Mouse (Mus musculus) spleen, postnatal 14 days (tissue): Measurements from ENCODE around the gene Aifm1.
A peak's percentile ranks its signal among the peaks of the same experiment; 100 is the strongest.
"Not testable (repeated sequence)": the region's sequence is repeated elsewhere in the genome, so short reads cannot be mapped to it uniquely, and the experiment has no call there.

ENCODE experiments used
- DNase-seq, 2 experiments: peaks; one replicate each; pipeline ENCODE4 v3.0.0; 2021 to 2022; ENCODE audit warnings: low spot score in 2 of 2

The Aifm1 gene

GRCm38 (mm10) chrX:48456956-48457355, 56.4 kb downstream of the Aifm1 start:
- DNase-seq, result no peak

DNA sequence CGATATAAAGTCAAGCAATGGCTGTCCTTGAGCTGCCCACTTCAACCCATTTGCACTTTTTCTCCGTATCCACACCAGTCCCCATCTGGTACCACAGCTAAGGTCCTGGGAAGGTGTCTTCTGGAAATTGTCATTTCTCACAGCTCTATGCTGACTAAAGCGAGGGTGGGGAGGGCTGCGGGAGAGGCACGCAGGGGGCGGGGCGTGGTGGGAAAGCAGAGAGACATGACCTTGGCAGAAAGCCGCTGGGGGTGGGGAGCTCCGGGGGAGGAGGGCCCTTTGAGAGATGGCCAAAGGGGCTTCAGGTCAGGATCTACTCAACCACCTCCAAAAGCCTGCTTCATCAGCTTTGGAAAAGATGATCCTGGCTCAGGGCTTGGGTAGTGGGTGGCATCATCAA, 58.3 kb downstream of the Aifm1 start:
- no peak for DNase-seq

DNA sequence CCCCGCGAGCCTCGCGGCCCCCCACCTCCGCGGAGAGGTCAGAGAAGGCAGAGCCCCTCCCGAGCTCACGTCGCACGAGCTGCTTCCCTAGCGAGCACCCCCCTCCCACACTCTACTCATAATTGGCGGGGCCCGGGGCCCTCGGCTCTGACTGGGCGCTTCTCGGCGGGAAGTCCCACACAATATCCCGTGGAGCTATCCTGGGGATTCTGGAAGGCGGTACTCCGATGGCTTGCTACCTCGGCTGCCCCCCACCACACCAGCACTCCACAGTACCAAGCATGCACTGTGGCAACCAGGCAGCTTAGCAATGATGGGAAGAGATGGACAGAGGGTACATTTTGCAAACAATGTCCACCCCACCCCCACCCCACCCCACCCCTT, 58.9 kb downstream of the Aifm1 start:
- no peak for DNase-seq

DNA sequence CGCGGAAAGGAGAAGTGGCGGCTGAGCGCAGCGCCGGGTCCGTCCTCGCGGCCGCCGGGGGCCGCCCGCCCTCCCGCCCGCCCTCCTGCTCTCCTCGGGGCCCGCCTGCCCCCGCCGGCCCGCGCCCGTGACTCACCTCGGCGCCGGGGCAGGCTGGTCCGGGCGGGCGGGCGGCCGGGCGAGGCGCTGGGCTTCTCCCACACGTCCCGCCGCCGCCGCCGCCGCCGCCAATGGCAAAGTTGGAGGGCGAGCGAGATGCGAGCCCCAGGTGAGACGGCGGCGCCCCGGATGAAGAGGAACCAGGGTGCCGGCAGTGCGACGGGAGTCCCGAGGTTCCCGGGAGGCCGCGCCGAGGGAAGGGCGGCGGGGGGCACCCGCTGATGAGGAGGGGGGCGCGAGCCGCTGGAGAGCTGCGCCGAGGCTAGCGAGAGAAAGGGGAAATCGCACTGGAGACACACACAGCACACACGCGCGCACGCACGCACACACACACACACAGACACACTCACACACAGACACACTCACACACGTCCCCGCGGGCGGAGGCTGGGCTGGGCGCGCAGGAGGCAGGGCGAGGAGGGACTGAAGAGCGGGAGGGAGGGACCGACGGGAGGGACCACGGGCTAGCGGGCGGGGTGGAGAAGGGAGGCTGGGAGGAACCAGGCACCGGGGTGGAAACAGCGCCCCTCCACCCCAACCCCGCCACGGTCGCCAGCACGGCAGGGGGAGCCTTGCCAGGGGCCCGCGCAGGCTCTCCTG, 59.4 kb downstream of the Aifm1 start:
- DNase-seq, result peak; percentile 47 to 60

DNA sequence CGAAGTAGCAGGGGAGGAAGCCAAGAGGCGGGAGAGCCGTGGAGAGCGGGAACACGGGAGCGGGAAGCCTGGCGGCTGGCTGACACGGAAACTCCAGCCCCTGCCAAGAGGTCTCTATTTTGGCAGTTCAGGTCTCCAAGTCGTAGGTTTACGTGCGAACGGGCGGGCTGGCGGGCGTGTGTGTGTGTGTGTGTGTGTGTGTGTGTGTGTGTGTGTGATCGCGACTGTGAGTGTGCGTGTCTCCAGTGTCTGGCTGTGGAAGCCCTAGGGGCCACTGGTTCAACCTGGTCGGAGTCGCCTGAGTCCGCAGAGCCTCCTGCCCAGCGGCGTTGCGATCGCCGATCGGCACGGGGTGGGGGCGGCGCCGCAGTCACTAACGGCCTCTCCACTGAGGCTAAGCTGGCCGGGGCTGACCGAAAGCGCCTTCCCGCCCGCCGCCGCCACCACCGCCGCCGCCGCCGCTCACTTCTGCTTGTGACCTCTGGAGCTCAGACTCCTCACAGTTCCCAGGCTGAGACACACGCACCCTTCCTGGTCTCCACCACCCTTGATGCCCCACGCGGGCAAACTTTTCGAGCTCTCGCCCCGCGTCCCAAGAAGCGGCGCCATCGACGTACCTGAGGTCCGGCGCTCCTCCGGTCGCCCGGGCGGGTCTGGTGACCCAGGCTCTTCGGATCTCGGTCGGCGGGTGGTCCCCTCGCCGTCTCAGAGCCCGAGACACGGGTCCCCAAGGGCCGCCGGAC, 60.3 kb downstream of the Aifm1 start:
- peak in 1 of 2 experiments; percentile 20 for DNase-seq

DNA sequence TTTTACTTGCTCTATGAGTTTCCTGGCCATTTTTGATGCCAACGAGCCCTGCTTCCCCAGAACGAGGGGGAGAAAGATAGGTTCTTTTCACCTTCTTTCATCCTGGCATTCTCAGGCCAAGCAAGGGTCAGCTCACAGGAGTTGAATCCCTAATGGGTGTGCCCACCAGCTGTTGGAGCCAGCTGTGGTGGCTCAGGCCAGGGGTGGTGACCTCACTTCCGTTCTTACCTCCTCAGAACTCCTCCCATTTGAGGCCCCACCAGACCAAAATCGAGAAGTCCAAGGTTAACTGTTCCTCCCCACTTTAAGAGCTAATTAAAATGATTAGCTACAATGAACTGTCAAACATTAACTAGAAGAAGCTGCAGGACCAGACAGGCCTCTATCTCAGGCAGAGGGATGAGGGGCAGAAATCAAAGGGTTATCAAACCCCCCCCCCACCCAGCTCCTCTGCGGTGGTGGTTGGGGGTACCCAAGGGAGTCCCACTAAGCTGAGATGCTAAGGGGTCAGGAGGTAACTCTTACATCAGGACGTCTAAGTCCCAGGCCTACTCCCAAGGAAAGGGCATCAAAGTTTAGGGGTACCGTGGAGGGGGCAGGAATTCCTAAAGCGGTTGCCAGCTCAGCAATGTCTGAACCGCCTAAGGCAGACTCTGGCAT, 61.0 kb downstream of the Aifm1 start:
- DNase-seq, result no peak

DNA sequence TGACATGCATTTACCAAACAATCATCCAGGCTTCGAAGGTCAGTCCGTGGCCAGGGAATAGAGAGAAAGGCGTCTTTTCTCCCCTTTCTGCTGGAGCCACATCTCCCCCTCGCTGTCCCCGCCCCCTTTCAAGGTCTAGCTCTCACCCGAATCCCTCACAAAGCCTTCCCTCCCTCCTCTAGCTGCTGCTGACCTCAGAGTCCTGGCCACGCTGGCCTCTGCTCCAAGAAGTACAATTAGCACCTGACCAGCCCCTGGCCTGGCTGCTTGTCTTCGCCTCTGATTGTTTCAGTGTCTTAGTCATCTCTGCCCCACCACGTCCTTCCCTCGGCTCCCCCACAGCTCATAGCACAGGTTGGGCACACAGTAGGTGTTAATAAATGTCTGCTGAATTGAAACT, 63.7 kb downstream of the Aifm1 start:
- no peak for DNase-seq

GRCm38 (mm10) chrX:48444677-48445076, 68.7 kb downstream of the Aifm1 start:
- no peak for DNase-seq

DNA sequence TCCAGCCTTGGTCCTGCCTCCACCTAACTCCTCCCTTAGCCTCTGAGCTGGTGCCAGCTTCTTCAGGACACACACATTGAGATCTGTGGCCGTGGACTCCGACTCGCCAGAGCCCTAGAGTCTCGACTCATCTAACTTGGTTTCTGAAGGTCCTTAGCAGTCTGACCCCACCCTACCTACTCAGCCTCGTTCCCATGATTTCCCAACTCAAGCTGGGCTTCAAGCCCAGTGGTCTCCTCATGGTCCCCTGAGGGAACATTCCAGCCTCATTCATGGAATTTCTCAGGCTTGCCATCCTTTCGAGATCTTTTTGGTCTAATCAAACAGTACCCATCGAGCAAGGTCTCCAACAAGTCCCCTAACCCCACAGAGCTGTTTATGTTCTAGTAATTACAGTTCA, 71.4 kb downstream of the Aifm1 start:
- DNase-seq, result no peak

- DNase-seq, result no peak
Observed at GRCm38 (mm10) chrX:48441548-48441947, 71.8 kb downstream of the Aifm1 start.

- no peak for DNase-seq
Observed at GRCm38 (mm10) chrX:48439036-48439435, 74.3 kb downstream of the Aifm1 start.

DNA sequence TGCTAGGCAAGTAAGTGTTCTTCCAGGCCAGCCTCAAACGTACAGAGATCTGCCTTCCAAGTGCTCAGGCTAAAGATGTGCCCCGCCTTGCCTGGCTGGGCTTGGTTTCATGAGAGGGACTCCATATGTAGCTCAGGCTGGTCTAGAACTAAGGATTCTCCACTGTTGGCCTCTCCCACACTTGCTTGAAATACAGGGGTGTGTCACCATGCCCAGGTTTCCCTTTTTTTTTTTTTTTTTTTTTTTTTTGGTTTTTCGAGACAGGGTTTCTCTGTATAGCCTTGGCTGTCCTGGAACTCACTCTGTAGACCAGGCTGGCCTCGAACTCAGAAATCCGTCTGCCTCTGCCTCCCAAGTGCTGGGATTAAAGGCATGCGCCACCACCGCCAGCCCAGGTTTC, 77.3 kb downstream of the Aifm1 start:
- DNase-seq, result not testable (repeated sequence)

GRCm38 (mm10) chrX:48435477-48435900, 77.9 kb downstream of the Aifm1 start:
- DNase-seq, result no peak

- no peak for DNase-seq
Observed at GRCm38 (mm10) chrX:48434251-48434650, 79.1 kb downstream of the Aifm1 start.

GRCm38 (mm10) chrX:48433527-48433899, 79.8 kb downstream of the Aifm1 start:
- peak; percentile 52 to 60 for DNase-seq

- no peak for DNase-seq
Observed at GRCm38 (mm10) chrX:48432599-48433526, 80.5 kb downstream of the Aifm1 start.

- no peak for DNase-seq
Observed at GRCm38 (mm10) chrX:48429538-48429937, 83.8 kb downstream of the Aifm1 start.

- DNase-seq, result no peak
Observed at GRCm38 (mm10) chrX:48429100-48429499, 84.3 kb downstream of the Aifm1 start.

GRCm38 (mm10) chrX:48428642-48429041, 84.7 kb downstream of the Aifm1 start:
- DNase-seq, result no peak

DNA sequence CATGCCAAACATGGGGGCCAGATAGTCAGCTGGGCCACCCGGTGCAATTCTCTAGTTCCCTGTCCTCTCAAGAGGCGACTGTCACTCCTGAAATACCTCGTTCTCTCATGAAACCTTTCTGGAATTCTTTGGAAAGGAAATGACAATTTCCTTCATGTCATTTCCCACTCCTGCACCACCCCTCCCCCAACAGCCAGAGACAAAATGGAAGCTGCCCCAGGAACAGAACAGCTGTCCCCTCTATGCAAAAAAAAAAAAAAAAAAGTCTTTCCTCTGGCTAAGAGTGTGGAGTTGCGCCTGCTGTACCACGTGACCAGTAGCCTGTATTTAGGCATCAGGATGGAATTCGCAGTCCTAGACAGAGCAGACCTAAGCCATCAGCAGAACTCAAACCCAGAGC, 85.1 kb downstream of the Aifm1 start:
- no peak for DNase-seq

DNA sequence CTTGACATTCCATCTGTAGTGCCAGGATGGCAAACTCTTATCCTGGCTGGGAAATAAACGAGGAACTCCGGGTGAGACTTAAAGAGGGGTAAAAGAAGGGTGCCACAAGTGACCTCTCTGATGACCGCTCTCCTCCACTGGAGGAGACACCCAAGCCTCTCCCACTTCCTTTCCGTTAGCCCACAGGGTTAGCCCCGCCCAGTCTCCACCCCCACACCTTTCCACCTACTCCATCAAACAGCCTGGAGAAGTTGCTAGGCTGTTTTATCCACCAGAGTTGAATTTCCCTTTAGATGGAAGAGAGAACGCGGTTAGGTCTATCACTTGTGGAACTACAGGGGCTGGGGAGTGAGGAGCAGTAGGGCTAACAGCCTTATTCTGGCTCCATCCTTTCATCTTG, 88.1 kb downstream of the Aifm1 start:
- DNase-seq, result no peak
